Mouse (Mus musculus): ENCODE results near the gene Tmed10. TPM values are rescaled to one million over a fixed set of nuclear protein-coding genes. Genes with fewer than 3 reads are reported as not detected.

The Tmed10 gene
- total and polyA plus RNA-seq, 3 experiments, result 60.0 to 211 (median 70.2) TPM

GRCm38 (mm10) chr12:85338815-85339214, 35.8 kb downstream of the Tmed10 start:
- Histone ChIP-seq H3K9me3 (replicated peaks; ENCODE audit: low read length) (no peaks in the 10 kb centered on the region), H3K27me3 (replicated peaks) (no peaks in the 10 kb centered on the region), H3K4me1 (ENCODE audit: control insufficient read depth in 1 of 2, insufficient read depth in 2 of 2) (peaks cover 3 to 25% of the 10 kb centered on the region in 2 experiments), H3K4me2 (ENCODE audit: insufficient read depth, low read depth, poor library complexity, severe bottlenecking) (peak overlapping the region; percentile 91; the same call in 1 of the 2 replicates), H3K36me3 (replicated peaks in 1 of 2; ENCODE audit: control insufficient read depth in 1 of 2, insufficient read depth in 1 of 2, low read length in 1 of 2) (peaks cover 23 to 45% of the 10 kb centered on the region in 2 experiments), H3K79me2 (replicated peaks; ENCODE audit: control insufficient read depth, extremely low read depth, insufficient read depth, poor library complexity, severe bottlenecking) (peaks cover 16% of the 10 kb centered on the region), H3K4me3 (replicated peaks in 1 of 3; ENCODE audit: low read depth in 2 of 3, low read length in 2 of 3, poor library complexity in 1 of 3) (peak overlapping the region; percentile 81 to 93 (median 87)), H3K27ac (ENCODE audit: insufficient read depth, low read depth) (peak overlapping the region; percentile 69; the same call in 1 of the 2 replicates), H3K9ac (ENCODE audit: insufficient read depth, low read depth) (peak overlapping the region; percentile 90)
- TF ChIP-seq ZC3H11A (IDR thresholded peaks at IDR 0.05; ENCODE audit: low read depth, low read length) (no peak), IRF4 (IDR thresholded peaks at IDR 0.05; ENCODE audit: low read depth, low read length) (0 out of 2 replicates have a peak, but pooled peaks have one; percentile 23), UBTF (IDR thresholded peaks at IDR 0.05; ENCODE audit: low read depth, low read length) (0 out of 2 replicates have a peak, but pooled peaks have one; percentile 80), MYC (IDR thresholded peaks at IDR 0.05; ENCODE audit: low read depth, low read length) (no peak), EP300 (IDR thresholded peaks at IDR 0.05; ENCODE audit: low read length) (no peak)
- DNase-seq (ENCODE audit: extremely low read depth), result peak; percentile 39
- dilution Hi-C loops (cut with MboI; ENCODE audit: extremely low pct_ligation_motif_present, extremely low pct_unique_long_range_greater_than_20kb, low sequenced_read_pairs) (no loop called here), in situ Hi-C loops (cut with MboI; ENCODE audit: low pct_ligation_motif_present, low pct_unique_long_range_greater_than_20kb, low sequenced_read_pairs) (no loop called here)

DNA sequence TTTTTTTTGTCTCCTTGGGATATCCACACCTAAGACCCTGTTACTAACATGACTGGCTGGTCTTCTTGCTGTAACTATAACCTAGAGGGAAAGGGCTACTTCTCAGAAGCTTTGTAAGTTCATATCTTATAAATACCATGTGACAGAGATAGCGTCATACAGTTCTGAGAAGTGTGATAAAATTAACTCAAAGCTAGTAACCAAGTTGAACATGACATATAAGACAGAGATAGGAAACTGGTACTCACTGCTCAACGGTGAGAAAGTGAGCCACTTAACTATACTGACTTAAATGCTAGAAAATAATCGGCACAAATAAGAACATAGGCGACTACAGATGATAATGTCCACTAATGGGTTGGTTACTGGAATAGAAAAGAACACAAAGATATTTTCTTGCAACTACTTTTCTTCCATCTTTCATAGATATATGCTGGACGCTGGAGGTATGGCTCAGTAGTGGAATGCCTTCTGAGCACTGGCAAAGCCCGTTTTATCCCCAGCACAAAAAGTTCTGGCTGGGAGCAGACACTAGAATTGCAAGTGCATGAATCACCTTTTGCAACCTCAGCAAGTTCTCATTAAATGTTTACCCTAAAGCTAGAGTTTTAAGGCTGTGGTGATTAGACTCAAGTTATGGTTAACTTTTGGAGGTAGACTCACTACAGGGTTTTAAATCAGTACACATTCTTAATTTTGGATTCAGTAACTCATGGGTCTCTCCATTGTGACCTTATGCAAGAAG, 36.9 kb downstream of the Tmed10 start:
- H3K9me3 ChIP-seq (replicated peaks; ENCODE audit: low read length), result no peaks in the 10 kb centered on the region
- peak overlapping the region; percentile 91 for H3K4me2 ChIP-seq (ENCODE audit: insufficient read depth, low read depth, poor library complexity, severe bottlenecking)
- no peak for DNase-seq (ENCODE audit: extremely low read depth)
- H3K27me3 ChIP-seq (replicated peaks), result no peaks in the 10 kb centered on the region
- H3K79me2 ChIP-seq (replicated peaks; ENCODE audit: control insufficient read depth, extremely low read depth, insufficient read depth, poor library complexity, severe bottlenecking), result peaks cover 16% of the 10 kb centered on the region
- in situ Hi-C loops (cut with MboI; ENCODE audit: low pct_ligation_motif_present, low pct_unique_long_range_greater_than_20kb, low sequenced_read_pairs), result no loop called here
- H3K4me3 ChIP-seq (replicated peaks in 1 of 3; ENCODE audit: low read depth in 2 of 3, low read length in 2 of 3, poor library complexity in 1 of 3), result peak overlapping the region in 2 of 3 experiments; percentile 81 to 93
- dilution Hi-C loops (cut with MboI; ENCODE audit: extremely low pct_ligation_motif_present, extremely low pct_unique_long_range_greater_than_20kb, low sequenced_read_pairs), result no loop called here
- H3K36me3 ChIP-seq (replicated peaks in 1 of 2; ENCODE audit: control insufficient read depth in 1 of 2, insufficient read depth in 1 of 2, low read length in 1 of 2), result peaks cover 21 to 47% of the 10 kb centered on the region in 2 experiments
- peaks cover 3 to 25% of the 10 kb centered on the region in 2 experiments for H3K4me1 ChIP-seq (ENCODE audit: control insufficient read depth in 1 of 2, insufficient read depth in 2 of 2)
- TF ChIP-seq CTCF (conservative IDR thresholded peaks at IDR 0.05 in 1 of 2, IDR thresholded peaks at IDR 0.05 in 1 of 2; ENCODE audit: low read depth in 2 of 2, low read length in 2 of 2), result no peak
- TF ChIP-seq GABPA (IDR thresholded peaks at IDR 0.05; ENCODE audit: insufficient replicate concordance, low read depth, low read length), result no peak
- TF ChIP-seq ZC3H11A (IDR thresholded peaks at IDR 0.05; ENCODE audit: low read depth, low read length), result no peak
- TF ChIP-seq ZMIZ1 (IDR thresholded peaks at IDR 0.05; ENCODE audit: low read depth, low read length), result no peak
- no peak for TF ChIP-seq SMC3 (IDR thresholded peaks at IDR 0.05; ENCODE audit: low read depth, low read length)
- no peak for TF ChIP-seq ZNF384 (IDR thresholded peaks at IDR 0.05; ENCODE audit: low read depth, low read length)
- no peak for TF ChIP-seq POLR2AphosphoS2 (IDR thresholded peaks at IDR 0.05; ENCODE audit: low read depth, low read length)
- TF ChIP-seq MAFK (IDR thresholded peaks at IDR 0.05; ENCODE audit: insufficient replicate concordance, low read length), result peak; percentile 77; the same call in 1 of the 2 replicates
- H3K9ac ChIP-seq (ENCODE audit: insufficient read depth, low read depth), result peak overlapping the region; percentile 90; the same call in 1 of the 2 replicates
- no peak overlapping the region for H3K27ac ChIP-seq (ENCODE audit: insufficient read depth, low read depth)

All from CH12.LX (cell line).